Mouse (Mus musculus) liver, embryonic 11.5 days (tissue): ENCODE measurements around the gene Ssxb1. TPM values are rescaled to one million over a fixed set of nuclear protein-coding genes. Genes with fewer than 3 reads are reported as not detected.
"Not testable (repeated sequence)": the region's sequence is repeated elsewhere in the genome, so short reads cannot be mapped to it uniquely, and the experiment has no call there.

Source experiments
- ATAC-seq: fragments of 200-750 bp; cut with Nextera tagmentation; replicated peaks from 2 replicates; pipeline ENCODE4 v1.8.0; 2017; ENCODE audit warnings: moderate number of reproducible peaks, mild to moderate bottlenecking, moderate TSS enrichment, moderate library complexity; ENCODE audit not compliant: low FRiP score
- DNase-seq: peaks from one replicate; pipeline ENCODE4 v3.0.0-alpha.2; 2017; ENCODE audit warnings: low spot score
- H3K27ac ChIP-seq: fragments of 300-500 bp; sonication (generic); 2 replicates; pipeline ENCODE4 v1.5.1; 2014; ENCODE audit warnings: mild to moderate bottlenecking, low read depth, low read length, control low read depth
- H3K27me3 ChIP-seq: fragments of 300-500 bp; sonication (generic); replicated peaks from 2 replicates; pipeline ENCODE4 v1.6.1; 2014; ENCODE audit warnings: low read length, mixed read lengths; ENCODE audit not compliant: control insufficient read depth, insufficient read depth
- H3K36me3 ChIP-seq: fragments of 300-500 bp; sonication (generic); 2 replicates; pipeline ENCODE4 v1.6.1; 2014; ENCODE audit warnings: mild to moderate bottlenecking, low read length, moderate library complexity, mixed read lengths; ENCODE audit not compliant: control insufficient read depth, insufficient read depth
- H3K4me1 ChIP-seq: fragments of 300-500 bp; sonication (generic); replicated peaks from 2 replicates; pipeline ENCODE4 v1.6.1; 2014; ENCODE audit warnings: low read length, mixed read lengths; ENCODE audit not compliant: control insufficient read depth, insufficient read depth
- H3K4me2 ChIP-seq: fragments of 300-500 bp; sonication (generic); 2 replicates; pipeline ENCODE4 v1.6.1; 2014; ENCODE audit warnings: mild to moderate bottlenecking, control low read depth, moderate library complexity
- H3K4me3 ChIP-seq: fragments of 300-500 bp; sonication (generic); 2 replicates; pipeline ENCODE4 v1.5.1; 2014; ENCODE audit warnings: low read depth, low read length, control low read depth
- H3K9ac ChIP-seq: fragments of 300-500 bp; sonication (generic); 2 replicates; pipeline ENCODE4 v1.6.1; 2014; ENCODE audit warnings: low read depth, low read length, control low read depth
- H3K9me3 ChIP-seq: fragments of 300-500 bp; sonication (generic); 2 replicates; pipeline ENCODE4 v1.6.1; 2016; ENCODE audit warnings: low read length, inconsistent platforms, mixed read lengths; ENCODE audit not compliant: control insufficient read depth
- WGBS: fragments of 180-500 bp; shearing (Covaris S2); extraction: QIAGEN DNeasy Blood & Tissue Kit; methylation state at CpG from one replicate; pipeline ENCODE4 v1.1.7; 2014; 5-methylcytosine and 5-hydroxymethylcytosine counted together
- polyA plus RNA-seq: library from polyadenylated mRNA; unstranded; fragments of >200 nt; fragmentation: Nextera tagmentation; extraction: Ambion mirVana; gene quantifications from 2 replicates; pipeline ENCODE4 v1.2.1, GENCODE M21; 2014

The Ssxb1 gene
- not detected in 2 replicates for polyA plus RNA-seq

DNA sequence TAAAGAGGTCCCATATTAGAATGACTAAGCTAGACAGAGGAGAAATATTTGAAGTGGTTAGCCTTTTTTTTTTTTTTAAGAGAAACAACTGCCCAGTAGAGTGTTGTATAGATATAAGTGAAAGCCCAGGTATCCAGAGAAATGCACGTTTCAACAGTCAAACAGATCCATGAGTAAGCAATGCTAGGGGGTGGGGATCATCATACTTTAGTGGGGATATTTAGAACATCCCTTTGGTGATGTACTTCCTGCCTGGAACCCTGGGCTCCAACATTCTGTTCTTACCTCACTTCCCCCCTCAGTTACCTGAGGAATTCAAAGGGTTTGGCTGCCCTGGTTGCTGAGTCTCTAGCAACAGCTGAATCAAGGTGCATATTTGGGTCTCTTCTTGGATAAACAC is at the start of gene Ssxb1:
Gene Ssxb1 (plus strand): TSS at position 301 of the 400 bp plus-strand sequence.
- H3K9me3 ChIP-seq, H3K27ac ChIP-seq, H3K4me3 ChIP-seq, H3K36me3 ChIP-seq, H3K27me3 ChIP-seq, H3K4me2 ChIP-seq, ATAC-seq, H3K4me1 ChIP-seq, DNase-seq, H3K9ac ChIP-seq: not testable (repeated sequence)
- 33% methylated on average over 1 of the region's 1 CpGs for WGBS

DNA sequence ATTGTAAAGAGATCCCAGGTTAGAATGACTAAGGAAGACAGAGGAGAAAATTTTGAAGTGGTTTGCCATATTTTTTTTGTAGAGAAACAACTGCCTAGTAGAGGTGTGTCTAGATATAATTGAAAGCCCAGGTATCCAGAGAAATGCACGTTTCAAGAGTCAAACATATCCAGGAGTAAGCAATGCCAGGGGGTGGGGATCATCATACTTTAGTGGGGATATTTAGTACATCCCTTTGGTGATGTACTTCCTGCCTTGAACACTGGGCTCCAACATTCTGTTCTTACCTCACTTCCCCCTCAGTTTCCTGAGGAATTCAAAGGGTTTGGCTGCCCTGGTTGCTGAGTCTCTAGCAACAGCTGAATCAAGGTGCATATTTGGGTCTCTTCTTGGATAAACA is 46.4 kb upstream of the Ssxb1 start, which contains the start of gene Ssxb9:
Gene Ssxb9 (plus strand): TSS at position 301 of the 400 bp plus-strand sequence.
- H3K4me3 ChIP-seq, H3K4me1 ChIP-seq, H3K27me3 ChIP-seq, H3K9ac ChIP-seq, H3K4me2 ChIP-seq, DNase-seq, H3K36me3 ChIP-seq, ATAC-seq, H3K27ac ChIP-seq, H3K9me3 ChIP-seq: not testable (repeated sequence)
- WGBS: 8% methylated on average over 1 of the region's 1 CpGs

DNA sequence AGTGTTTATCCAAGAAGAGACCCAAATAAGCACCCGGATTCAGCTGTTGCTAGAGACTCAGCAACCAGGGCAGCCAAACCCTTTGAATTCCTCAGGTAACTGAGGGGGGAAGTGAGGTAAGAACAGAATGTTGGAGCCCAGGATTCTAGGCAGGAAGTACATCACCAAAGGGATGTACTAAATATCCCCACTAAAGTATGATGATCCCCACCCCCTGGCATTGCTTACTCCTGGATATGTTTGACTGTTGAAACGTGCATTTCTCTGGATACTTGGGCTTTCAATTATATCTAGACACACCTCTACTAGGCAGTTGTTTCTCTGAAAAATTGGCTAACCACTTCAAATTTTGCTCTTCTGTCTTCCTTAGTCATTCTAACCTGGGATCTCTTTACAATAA is 48.5 kb downstream of the Ssxb1 start, which contains the start of gene Ssxb2:
Gene Ssxb2 (minus strand): TSS at position 101 of the 400 bp plus-strand sequence.
- H3K9me3 ChIP-seq, H3K4me2 ChIP-seq, H3K27me3 ChIP-seq, H3K27ac ChIP-seq, ATAC-seq, H3K36me3 ChIP-seq, DNase-seq, H3K9ac ChIP-seq, H3K4me3 ChIP-seq, H3K4me1 ChIP-seq: not testable (repeated sequence)
- WGBS: 66% methylated on average over 2 of the region's 2 CpGs

Other genes starting within 250 kb of the Ssxb1 start
- 10.5 and 11.1 TPM in 2 replicates for gene Tbc1d25, start 237.1 kb upstream of the Ssxb1 start, polyA plus RNA-seq
- gene Ebp, start 219.8 kb upstream of the Ssxb1 start, polyA plus RNA-seq: 54.7 and 55.6 TPM in 2 replicates
- 2.4 and 2.8 TPM in 2 replicates for gene Porcn, start 206.8 kb upstream of the Ssxb1 start, polyA plus RNA-seq
- gene Ftsj1, start 160.9 kb upstream of the Ssxb1 start, polyA plus RNA-seq: 59.6 and 62.7 TPM in 2 replicates
- gene Slc38a5, start 142.2 kb upstream of the Ssxb1 start, polyA plus RNA-seq: 77.7 and 84.1 TPM in 2 replicates
- gene Ssxb10, start 85.9 kb upstream of the Ssxb1 start, polyA plus RNA-seq: not detected in 2 replicates
- gene Ssxb9, start 46.3 kb upstream of the Ssxb1 start, polyA plus RNA-seq: not detected in 2 replicates
- gene Ssxb2, start 48.4 kb downstream of the Ssxb1 start, polyA plus RNA-seq: not detected in 2 replicates
- gene Gm14459, start 111.6 kb downstream of the Ssxb1 start, polyA plus RNA-seq: not detected in 2 replicates
- not detected in 2 replicates for gene Ssxb6, start 134.9 kb downstream of the Ssxb1 start, polyA plus RNA-seq
- not detected in 2 replicates for gene Ssxb3, start 178.5 kb downstream of the Ssxb1 start, polyA plus RNA-seq